Mouse (Mus musculus): ENCODE measurements at regions not wholly inside any gene's neighbourhood (a gene's known extent, or its start where the extent isn't known, plus 50 kb on each side); places are given as distances from the start of the nearest gene placed in this dataset.

DNA sequence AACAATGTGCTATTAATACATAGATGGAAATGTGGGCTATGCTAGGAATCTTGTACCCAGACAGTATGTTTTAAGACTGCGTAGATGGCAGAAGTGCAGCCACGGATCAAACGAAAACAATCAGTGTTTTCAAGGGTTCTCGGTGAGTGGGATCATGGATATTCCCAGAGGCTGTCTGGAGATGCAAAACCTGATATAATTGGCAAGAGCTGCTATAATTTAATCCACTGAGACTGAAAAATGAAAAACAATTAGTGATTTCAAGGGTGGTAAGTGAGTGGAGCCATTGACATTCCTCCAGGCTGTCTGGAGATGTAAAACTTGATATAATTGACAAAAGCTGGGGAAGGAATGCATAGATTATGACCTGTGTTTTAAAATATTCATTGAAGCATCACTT lies 545.5 kb upstream of the Api5 start:
- no peak for DNase-seq

DNA sequence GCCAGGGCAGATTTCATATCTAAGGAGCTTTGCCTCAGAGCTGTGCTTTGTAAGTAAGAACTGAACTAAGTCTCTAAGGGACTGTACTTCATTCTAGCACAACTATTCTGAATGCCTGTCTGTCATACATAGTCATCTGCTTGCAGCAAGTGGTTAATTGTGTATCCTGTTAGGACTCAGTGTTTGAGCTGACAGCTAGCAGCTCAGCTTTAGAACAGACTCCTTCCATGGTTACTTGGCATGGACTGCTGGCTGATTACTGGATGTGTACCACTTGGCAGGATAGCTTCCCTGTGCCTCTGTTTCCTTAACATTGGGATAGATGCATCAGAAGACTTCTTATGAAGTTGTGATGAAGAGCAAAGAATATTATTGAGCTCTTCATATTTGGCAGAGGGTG lies 525.6 kb upstream of the Api5 start:
- DNase-seq, result peak; percentile 17

- DNase-seq, result no peak
These were observed 507.7 kb upstream of the Api5 start for GRCm38 (mm10) chr2:94945646-94946045.

- no peak for DNase-seq
These were observed 494.2 kb upstream of the Api5 start for GRCm38 (mm10) chr2:94932115-94932514.

- DNase-seq, result no peak
These were observed 481.4 kb upstream of the Api5 start for GRCm38 (mm10) chr2:94919361-94919760.

DNA sequence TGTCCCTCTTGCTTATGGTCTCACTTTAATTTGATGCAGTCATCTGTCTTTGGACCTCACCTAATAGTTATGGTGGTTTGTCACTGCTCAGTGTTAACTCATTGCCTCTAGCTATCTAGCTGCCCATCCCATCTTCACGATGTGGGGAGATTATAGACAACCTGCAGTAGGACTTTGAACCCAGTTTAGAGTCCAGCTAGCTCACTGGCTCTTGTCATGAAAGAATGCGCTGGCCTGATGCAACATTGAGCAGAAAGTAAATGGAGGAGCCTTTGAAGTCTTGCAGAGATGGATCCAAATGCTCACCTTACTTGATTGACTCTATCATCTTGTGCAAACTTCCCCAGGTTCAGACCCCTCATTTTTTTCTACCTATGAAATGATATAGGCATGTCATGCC lies 480.1 kb upstream of the Api5 start:
- DNase-seq, result no peak

GRCm38 (mm10) chr2:94901580-94901979 lies 463.6 kb upstream of the Api5 start:
- no peak for DNase-seq
